Mouse (Mus musculus) MEL (cell line): ENCODE measurements around the gene Tsc22d2.

ENCODE experiments used
- CTCF ChIP-seq, 3 experiments: IDR thresholded peaks in 2 of 3; conservative IDR thresholded peaks in 1 of 3; 2 replicates each; pipeline ENCODE4 v1.5.1; 2011 to 2012; ENCODE audit warnings: low read length in 3 of 3, low read depth in 2 of 3, mild to moderate bottlenecking in 2 of 3, improper control_type of control experiment in 1 of 3, inconsistent platforms in 1 of 3, mixed read lengths in 1 of 3, moderate library complexity in 1 of 3; ENCODE audit not compliant: control insufficient read depth in 1 of 3, insufficient read depth in 1 of 3, poor library complexity in 1 of 3, severe bottlenecking in 1 of 3
- POLR2A ChIP-seq, 2 experiments: IDR thresholded peaks; 2 replicates each; pipeline ENCODE4 v1.6.1; 2011 to 2012; ENCODE audit warnings: low read length in 2 of 2, mild to moderate bottlenecking in 2 of 2, control low read depth in 1 of 2, improper control_type of control experiment in 1 of 2, low read depth in 1 of 2, moderate library complexity in 1 of 2; ENCODE audit not compliant: control insufficient read depth in 1 of 2, insufficient read depth in 1 of 2, poor library complexity in 1 of 2
- SMC3 ChIP-seq: IDR thresholded peaks from 2 replicates; pipeline ENCODE4 v1.6.1; 2011; ENCODE audit warnings: low read depth, low read length, improper control_type of control experiment

GRCm38 (mm10) chr3:58512740-58513139, 98.2 kb downstream of the Tsc22d2 start:
- TF ChIP-seq POLR2A (IDR thresholded peaks at IDR 0.05; ENCODE audit: control insufficient read depth in 1 of 2, insufficient read depth in 1 of 2, low read depth in 1 of 2, low read length in 2 of 2, poor library complexity in 1 of 2) (no peak), SMC3 (no peak), CTCF (IDR thresholded peaks at IDR 0.05 in 2 of 3, conservative IDR thresholded peaks at IDR 0.05 in 1 of 3; ENCODE audit: control insufficient read depth in 1 of 3, insufficient read depth in 1 of 3, low read depth in 2 of 3, low read length in 3 of 3, poor library complexity in 1 of 3, severe bottlenecking in 1 of 3) (no peak)
